Mouse (Mus musculus) limb, embryonic 14.5 days (tissue): ENCODE measurements around the gene Zfp658. TPM values are rescaled to one million over a fixed set of nuclear protein-coding genes. Genes with fewer than 3 reads are reported as not detected.

Experiments used
- ATAC-seq: fragments of 200-750 bp; cut with Nextera tagmentation; 2 replicates; pipeline ENCODE4 v1.8.0; 2017; ENCODE audit warnings: low read depth, moderate number of reproducible peaks, moderate TSS enrichment; ENCODE audit not compliant: low FRiP score
- DNase-seq: peaks from one replicate; pipeline ENCODE4 v3.0.0-alpha.2; 2015; ENCODE audit warnings: low spot score
- H3K27ac ChIP-seq: fragments of 300-500 bp; sonication (generic); replicated peaks from 2 replicates; pipeline ENCODE4 v1.5.1; 2014; ENCODE audit warnings: low read depth, mild to moderate bottlenecking, low read length, moderate library complexity, mixed read lengths
- H3K27me3 ChIP-seq: fragments of 300-500 bp; sonication (generic); 2 replicates; pipeline ENCODE4 v1.6.1; 2014; ENCODE audit warnings: low read length, mixed read lengths; ENCODE audit not compliant: control insufficient read depth, insufficient read depth
- H3K36me3 ChIP-seq: fragments of 300-500 bp; sonication (generic); 2 replicates; pipeline ENCODE4 v1.6.1; 2014; ENCODE audit warnings: mild to moderate bottlenecking, low read length, moderate library complexity, mixed read lengths; ENCODE audit not compliant: control insufficient read depth, insufficient read depth
- H3K4me1 ChIP-seq: fragments of 300-500 bp; sonication (generic); 2 replicates; pipeline ENCODE4 v1.6.1; 2014; ENCODE audit warnings: antibody characterized with exemption, low read length, mixed read lengths; ENCODE audit not compliant: control insufficient read depth, insufficient read depth
- H3K4me2 ChIP-seq: fragments of 300-500 bp; sonication (generic); replicated peaks from 2 replicates; pipeline ENCODE4 v1.6.1; 2014; ENCODE audit warnings: low read depth, mild to moderate bottlenecking, low read length, moderate library complexity; ENCODE audit not compliant: severe bottlenecking
- H3K4me3 ChIP-seq: fragments of 300-500 bp; sonication (generic); replicated peaks from 2 replicates; pipeline ENCODE4 v1.5.1; 2014; ENCODE audit warnings: low read length
- H3K9ac ChIP-seq: fragments of 300-500 bp; sonication (generic); 2 replicates; pipeline ENCODE4 v1.6.1; 2014; ENCODE audit warnings: mild to moderate bottlenecking, low read depth, low read length, moderate library complexity; ENCODE audit not compliant: severe bottlenecking
- H3K9me3 ChIP-seq: fragments of 300-500 bp; sonication (generic); 2 replicates; pipeline ENCODE4 v1.6.1; 2016; ENCODE audit warnings: low read length; ENCODE audit not compliant: control insufficient read depth
- POLR2A ChIP-seq: fragments of 200-500 bp; IDR thresholded peaks from 2 replicates; pipeline ENCODE4 v1.8.0; 2012; ENCODE audit warnings: inconsistent platforms, mild to moderate bottlenecking, moderate library complexity, borderline replicate concordance; ENCODE audit not compliant: insufficient read depth, insufficient read length; ENCODE audit errors: extremely low read depth
- WGBS: fragments of 180-500 bp; shearing (Covaris S2); extraction: QIAGEN DNeasy Blood & Tissue Kit; methylation state at CpG from one replicate; pipeline ENCODE4 v1.1.7; 2014; 5-methylcytosine and 5-hydroxymethylcytosine counted together
- polyA plus RNA-seq, 2 experiments: library from polyadenylated mRNA; depleted of rRNA in 1 of 2; stranded (reverse) in 1 of 2; unstranded in 1 of 2; fragments of >200 nt; fragmentation: Nextera tagmentation in 1 of 2; extraction: Ambion mirVana in 1 of 2; gene quantifications; 2 replicates each; pipeline versions ENCODE4 v1.2.1 to v1.2.3; 2012 to 2014

The Zfp658 gene
- polyA plus RNA-seq, 2 experiments: 3.6 to 5.7 TPM

- TF ChIP-seq POLR2A: no peak
- no peak for DNase-seq
Measured at GRCm38 (mm10) chr7:43580526-43580925, 18.5 kb downstream of the Zfp658 start.

GRCm38 (mm10) chr7:43584790-43585189 lies 22.7 kb downstream of the Zfp658 start:
- DNase-seq: no peak
- Histone ChIP-seq H3K36me3 (peaks cover 59% of the 10 kb centered on the region), H3K27me3 (no peaks in the 10 kb centered on the region), H3K9ac (no peak overlapping the region), H3K4me1 (peaks cover 10% of the 10 kb centered on the region), H3K4me2 (no peak overlapping the region), H3K4me3 (no peak overlapping the region), H3K27ac (no peak overlapping the region), H3K9me3 (no peaks in the 10 kb centered on the region)
- TF ChIP-seq POLR2A: no peak
- ATAC-seq: no peak
- 96% methylated on average over 5 of the region's 5 CpGs for WGBS

More at GRCm38 (mm10) chr7:43580526-43580925, 18.5 kb downstream of the Zfp658 start:
- no peaks in the 10 kb centered on the region for H3K27me3 ChIP-seq
- H3K9ac ChIP-seq: peak overlapping the region; percentile 63
- no peak for ATAC-seq
- no peaks in the 10 kb centered on the region for H3K9me3 ChIP-seq
- H3K4me1 ChIP-seq: peaks cover 10% of the 10 kb centered on the region
- peak overlapping the region; percentile 73; the same call in 1 of the 2 replicates for H3K27ac ChIP-seq
- peak overlapping the region; percentile 59 for H3K4me3 ChIP-seq
- peak overlapping the region; percentile 70 for H3K4me2 ChIP-seq
- H3K36me3 ChIP-seq: peaks cover 24% of the 10 kb centered on the region
- WGBS: 64% methylated on average over 5 of the region's 5 CpGs

- DNase-seq (no peak), ATAC-seq (no peak)
- no peak overlapping the region for H3K27ac ChIP-seq
- H3K4me3 ChIP-seq: no peak overlapping the region
- TF ChIP-seq POLR2A: no peak
- H3K4me2 ChIP-seq: no peak overlapping the region
- no peak overlapping the region for H3K9ac ChIP-seq
- no peaks in the 10 kb centered on the region for H3K9me3 ChIP-seq
- no peaks in the 10 kb centered on the region for H3K4me1 ChIP-seq
- 28% methylated on average over 5 of the region's 5 CpGs for WGBS
- H3K36me3 ChIP-seq: no peaks in the 10 kb centered on the region
- no peaks in the 10 kb centered on the region for H3K27me3 ChIP-seq
Measured at GRCm38 (mm10) chr7:43601884-43602283, 39.8 kb downstream of the Zfp658 start.

GRCm38 (mm10) chr7:43606896-43607742 lies 45.1 kb downstream of the Zfp658 start, which contains the start of gene Zfp819:
Zfp819 (plus strand) TSS chr7:43607169.
- H3K4me3 ChIP-seq: peak within 1 kb of the TSS; percentile 35
- 19% methylated on average over 41 of the region's 41 CpGs for WGBS
- ATAC-seq: peak; percentile 88

GRCm38 (mm10) chr7:43607743-43608287 lies 45.8 kb downstream of the Zfp658 start:
- no peaks in the 10 kb centered on the region for H3K9me3 ChIP-seq
- no peak overlapping the region for H3K4me2 ChIP-seq
- no peak overlapping the region for H3K27ac ChIP-seq
- ATAC-seq: no peak
- no peak for DNase-seq
- no peaks in the 10 kb centered on the region for H3K27me3 ChIP-seq
- no peak overlapping the region for H3K9ac ChIP-seq
- H3K4me3 ChIP-seq: no peak overlapping the region
- 42% methylated on average over 5 of the region's 5 CpGs for WGBS
- TF ChIP-seq POLR2A: no peak
- no peaks in the 10 kb centered on the region for H3K4me1 ChIP-seq
- no peaks in the 10 kb centered on the region for H3K36me3 ChIP-seq

More at GRCm38 (mm10) chr7:43606896-43607742, 45.1 kb downstream of the Zfp658 start, which contains the start of gene Zfp819:
- Histone ChIP-seq H3K36me3 (no peaks in the 10 kb centered on the region), H3K4me1 (no peaks in the 10 kb centered on the region), H3K27ac (no peak within 1 kb of the TSS), H3K9me3 (no peaks in the 10 kb centered on the region), H3K4me2 (peak within 1 kb of the TSS; percentile 67), H3K27me3 (no peaks in the 10 kb centered on the region), H3K9ac (peak within 1 kb of the TSS; percentile 48; the same call in 1 of the 2 replicates)
- TF ChIP-seq POLR2A: no peak
- DNase-seq: peak; percentile 72
